Mouse (Mus musculus) lung, adult 18-20 months (tissue): ENCODE data around the gene Gm10803.

ENCODE experiments used
- DNase-seq, 2 experiments: peaks; one replicate each; pipeline ENCODE4 v3.0.0; 2022; ENCODE audit warnings: mixed read lengths in 2 of 2

The Gm10803 gene

DNA sequence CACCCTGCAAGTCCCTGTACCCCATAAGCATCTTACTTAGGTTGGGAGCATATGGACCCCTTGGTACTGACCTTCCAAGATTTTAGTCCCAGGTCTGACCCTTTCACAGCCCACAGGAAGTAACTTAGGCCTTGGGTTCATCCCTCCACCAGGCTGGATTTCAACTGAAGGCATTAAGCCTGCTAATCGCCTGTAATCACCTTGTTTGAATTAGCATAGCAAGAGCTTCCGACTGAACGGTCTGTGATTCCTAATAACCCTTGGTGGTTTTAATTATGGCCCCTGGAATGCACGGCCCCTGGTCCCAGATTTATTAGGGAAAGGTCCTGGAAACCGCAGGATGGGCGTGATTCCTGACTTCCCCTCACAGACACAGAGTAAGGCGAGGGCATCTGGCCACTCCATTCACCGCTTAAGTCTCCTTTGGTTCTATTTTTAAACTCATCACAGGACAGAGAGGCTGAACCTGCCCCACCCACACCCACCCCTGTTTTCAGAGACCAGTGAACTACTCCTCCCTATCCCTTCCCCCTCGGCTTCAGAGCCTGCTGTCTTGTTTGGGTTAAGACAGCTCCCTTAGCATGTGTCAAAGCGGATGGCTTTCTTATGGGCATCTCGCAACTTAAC, 31.9 kb downstream of the Gm10803 start:
- no peak for DNase-seq

DNA sequence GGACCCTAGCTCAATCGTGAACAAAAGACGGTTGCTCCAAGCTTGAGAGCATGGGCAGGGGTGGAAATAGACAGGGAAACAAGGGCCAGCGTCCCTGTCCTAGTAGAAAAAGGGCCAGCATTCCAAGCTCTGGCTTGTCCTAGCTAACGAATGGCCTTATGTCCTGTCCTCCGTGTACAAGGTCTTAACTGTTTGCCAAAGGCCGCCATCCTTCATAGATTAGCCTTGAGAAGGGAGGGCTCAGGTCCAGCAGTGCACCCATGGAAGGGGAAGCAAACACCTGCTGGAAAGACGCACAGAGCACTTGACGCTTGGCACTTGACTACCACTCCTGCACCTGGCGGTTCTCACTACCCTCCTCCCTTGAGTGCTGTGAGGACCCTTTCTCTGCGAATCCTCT, 32.8 kb downstream of the Gm10803 start:
- DNase-seq = no peak

DNA sequence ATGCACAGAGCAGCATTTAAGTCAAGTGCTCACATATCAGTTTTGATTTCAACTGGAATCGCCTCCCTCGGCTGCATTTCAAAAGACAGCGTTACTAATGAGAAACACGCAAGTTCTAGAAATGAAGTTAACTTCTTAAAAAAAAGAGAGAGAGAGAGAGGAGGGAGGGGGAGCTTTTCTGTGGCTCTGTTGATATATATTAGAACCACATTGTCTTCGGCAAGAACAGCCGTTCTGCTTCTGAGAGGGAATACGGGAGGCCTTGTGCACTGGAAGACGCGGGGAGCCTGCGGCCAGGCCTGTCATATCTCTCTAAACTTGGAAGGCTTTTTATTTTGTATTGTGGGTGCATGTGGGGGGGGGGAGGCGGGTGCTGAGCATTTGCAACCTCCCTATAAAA, 36.8 kb downstream of the Gm10803 start:
- no peak for DNase-seq

DNA sequence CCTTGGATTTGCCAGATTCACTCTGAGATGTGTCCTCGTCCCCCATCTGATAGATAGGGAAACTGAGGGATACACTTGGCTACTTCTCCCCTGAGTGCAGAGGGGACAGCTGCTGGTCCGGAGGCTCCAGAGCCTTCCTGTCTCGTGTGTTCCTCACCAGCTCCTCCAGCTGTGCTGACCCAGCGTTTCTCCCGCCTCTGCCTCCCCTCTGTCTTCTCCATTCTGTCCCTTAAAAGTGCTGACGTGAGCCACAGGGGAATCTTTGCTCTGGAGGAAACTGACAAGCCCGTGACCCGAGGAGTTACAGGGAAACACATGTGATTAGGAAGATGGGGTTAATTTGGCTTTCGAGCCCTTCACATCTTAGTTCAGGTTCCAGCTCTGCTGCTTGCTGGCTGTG, 39.4 kb downstream of the Gm10803 start:
- peak in 1 of 2 experiments; percentile 7 for DNase-seq

DNA sequence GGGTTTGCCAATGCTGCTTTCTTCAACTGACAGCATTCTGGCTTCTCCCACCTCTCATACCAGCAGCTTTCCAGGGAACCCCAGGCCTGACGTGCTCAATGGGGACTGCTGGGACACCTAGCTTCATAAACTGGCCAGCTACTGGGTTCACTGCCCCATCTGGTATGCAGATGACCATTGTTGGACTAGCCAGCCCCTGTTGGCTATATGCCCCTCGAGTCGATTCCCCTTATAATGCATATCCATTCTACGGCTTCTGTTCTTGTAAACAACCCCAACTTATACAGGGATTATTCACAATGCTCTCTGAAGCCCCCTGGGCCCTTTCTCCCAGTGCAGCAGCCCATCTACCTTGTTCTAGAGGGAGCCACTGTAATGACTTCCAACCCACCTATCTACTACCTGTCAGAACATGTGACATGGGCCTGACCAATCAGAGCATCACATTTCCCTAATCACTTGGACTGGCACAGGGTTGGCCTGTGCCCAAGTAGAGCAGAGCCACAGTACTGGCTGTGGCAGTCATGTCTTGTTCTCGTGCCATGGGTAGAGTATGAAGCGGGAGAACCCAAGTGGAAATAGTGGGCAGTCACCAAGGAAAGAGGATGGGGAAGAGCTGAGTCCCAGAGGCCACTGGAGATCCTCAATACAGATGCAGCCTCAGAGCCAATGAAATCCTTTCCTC, 44.4 kb downstream of the Gm10803 start:
- no peak for DNase-seq

DNA sequence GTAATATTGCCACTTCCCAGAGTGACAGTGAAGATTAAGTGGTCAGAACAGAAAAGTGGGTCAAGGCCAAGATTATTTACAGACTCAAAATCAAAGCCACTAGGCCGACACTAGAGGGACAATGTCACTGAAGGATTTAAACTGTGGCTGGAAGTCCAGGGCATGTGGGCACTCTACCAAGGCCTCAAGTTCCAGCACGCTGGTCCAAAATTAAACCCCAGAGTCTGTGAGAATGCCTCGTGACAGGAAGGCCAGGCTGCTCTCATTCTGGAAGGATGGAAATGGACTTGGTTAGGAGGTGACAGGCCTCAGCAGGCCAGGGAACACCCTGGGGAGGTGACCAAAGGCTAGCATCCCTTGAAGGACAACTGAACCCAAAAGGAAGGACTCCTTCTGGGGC, 48.4 kb downstream of the Gm10803 start:
- DNase-seq = no peak

DNA sequence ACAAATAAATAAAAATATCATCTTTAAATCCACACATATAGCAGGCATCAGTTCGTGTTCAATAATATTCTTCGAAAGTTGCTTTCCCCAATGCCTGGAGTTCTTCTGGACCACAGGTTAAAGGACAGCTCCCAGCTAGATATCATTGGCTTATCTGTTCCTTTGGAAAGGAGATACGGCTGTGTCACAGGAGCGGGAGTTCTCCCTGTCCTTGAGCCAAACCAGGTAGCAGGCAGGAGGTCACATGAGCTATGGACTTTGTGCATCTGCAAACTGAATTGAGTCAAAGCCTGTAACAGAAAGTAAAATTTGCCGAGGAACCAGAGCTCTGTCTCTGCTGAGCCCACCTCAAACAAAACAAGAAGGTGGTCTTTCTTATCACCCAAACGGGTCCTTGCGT, 52.7 kb downstream of the Gm10803 start:
- DNase-seq = no peak
